Mouse (Mus musculus) forebrain, embryonic 16.5 days (tissue): ENCODE results near the gene Cox7a1. TPM values are rescaled to one million over a fixed set of nuclear protein-coding genes. Genes with fewer than 3 reads are reported as not detected.

ENCODE experiments used
- ATAC-seq: fragments of 200-750 bp; cut with Nextera tagmentation; 2 replicates; pipeline ENCODE4 v1.8.0; 2017; ENCODE audit warnings: mild to moderate bottlenecking, moderate library complexity
- H3K27ac ChIP-seq: fragments of 300-500 bp; sonication (generic); 2 replicates; pipeline ENCODE4 v1.5.1; 2014; ENCODE audit warnings: low read length, control low read depth
- H3K27me3 ChIP-seq: fragments of 300-500 bp; sonication (generic); replicated peaks from 2 replicates; pipeline ENCODE4 v1.6.1; 2014; ENCODE audit warnings: low read length; ENCODE audit not compliant: control insufficient read depth, insufficient read depth
- H3K36me3 ChIP-seq: fragments of 300-500 bp; sonication (generic); 2 replicates; pipeline ENCODE4 v1.6.1; 2014; ENCODE audit not compliant: control insufficient read depth, insufficient read depth
- H3K4me1 ChIP-seq: fragments of 300-500 bp; sonication (generic); replicated peaks from 2 replicates; pipeline ENCODE4 v1.6.1; 2014; ENCODE audit warnings: low read length; ENCODE audit not compliant: control insufficient read depth, insufficient read depth
- H3K4me2 ChIP-seq: fragments of 300-500 bp; sonication (generic); 2 replicates; pipeline ENCODE4 v1.6.1; 2014; ENCODE audit warnings: mild to moderate bottlenecking, low read length, control low read depth
- H3K4me3 ChIP-seq: fragments of 300-500 bp; sonication (generic); replicated peaks from 2 replicates; pipeline ENCODE4 v1.5.1; 2014; ENCODE audit warnings: mild to moderate bottlenecking, low read length, control low read depth
- H3K9ac ChIP-seq: fragments of 300-500 bp; sonication (generic); replicated peaks from 2 replicates; pipeline ENCODE4 v1.6.1; 2014; ENCODE audit warnings: low read depth, low read length, control low read depth
- H3K9me3 ChIP-seq: fragments of 300-500 bp; sonication (generic); 2 replicates; pipeline ENCODE4 v1.6.1; 2016; ENCODE audit warnings: low read length; ENCODE audit not compliant: control insufficient read depth
- WGBS: fragments of 180-500 bp; shearing (Covaris S2); extraction: QIAGEN DNeasy Blood & Tissue Kit; methylation state at CpG from one replicate; pipeline ENCODE4 v1.1.7; 2014; 5-methylcytosine and 5-hydroxymethylcytosine counted together
- polyA plus RNA-seq: library from polyadenylated mRNA; unstranded; fragments of >200 nt; fragmentation: Nextera tagmentation; extraction: Ambion mirVana; gene quantifications from 2 replicates; pipeline ENCODE4 v1.2.1, GENCODE M21; 2015

Cox7a1 gene
- polyA plus RNA-seq, 1 experiment from 2014 or later = 4.1 TPM

- WGBS = 18% methylated on average over 4 of the region's 4 CpGs
- ATAC-seq = no peak
- H3K9me3 ChIP-seq = no peaks in the 10 kb centered on the region
- no peaks in the 10 kb centered on the region for H3K4me1 ChIP-seq
- no peak overlapping the region for H3K27ac ChIP-seq
- H3K4me2 ChIP-seq = no peak overlapping the region
- H3K4me3 ChIP-seq = no peak overlapping the region
- H3K27me3 ChIP-seq = 0 out of 2 replicates have a peak, but pooled peaks cover 2% of the 10 kb centered on the region
- H3K9ac ChIP-seq = no peak overlapping the region
- H3K36me3 ChIP-seq = no peaks in the 10 kb centered on the region
Measured at GRCm38 (mm10) chr7:30211025-30211424, 27.1 kb downstream of the Cox7a1 start.

GRCm38 (mm10) chr7:30213881-30214280, 29.9 kb downstream of the Cox7a1 start:
- 87% methylated on average over 3 of the region's 3 CpGs for WGBS

GRCm38 (mm10) chr7:30215875-30216274, 31.9 kb downstream of the Cox7a1 start:
- no peak for ATAC-seq

More at GRCm38 (mm10) chr7:30213881-30214280, 29.9 kb downstream of the Cox7a1 start:
- no peaks in the 10 kb centered on the region; the same call in 1 of the 2 replicates for H3K4me1 ChIP-seq
- no peak overlapping the region for H3K4me3 ChIP-seq
- H3K36me3 ChIP-seq = no peaks in the 10 kb centered on the region
- H3K4me2 ChIP-seq = no peak overlapping the region
- ATAC-seq = no peak
- H3K9me3 ChIP-seq = no peaks in the 10 kb centered on the region
- no peak overlapping the region for H3K9ac ChIP-seq
- no peak overlapping the region for H3K27ac ChIP-seq
- no peaks in the 10 kb centered on the region for H3K27me3 ChIP-seq

GRCm38 (mm10) chr7:30216723-30217151, 32.8 kb downstream of the Cox7a1 start:
- H3K9ac ChIP-seq = peak overlapping the region; percentile 30; the same call in 1 of the 2 replicates
- WGBS = under 1% methylated on average over 15 of the region's 16 CpGs
- peak overlapping the region; percentile 4; the same call in 1 of the 2 replicates for H3K27ac ChIP-seq
- H3K4me1 ChIP-seq = peaks cover 8% of the 10 kb centered on the region
- H3K36me3 ChIP-seq = no peaks in the 10 kb centered on the region
- H3K27me3 ChIP-seq = no peaks in the 10 kb centered on the region
- peak; percentile 81 for ATAC-seq
- H3K4me3 ChIP-seq = peak overlapping the region; percentile 23
- H3K4me2 ChIP-seq = peak overlapping the region; percentile 42
- H3K9me3 ChIP-seq = no peaks in the 10 kb centered on the region

More at GRCm38 (mm10) chr7:30215875-30216274, 31.9 kb downstream of the Cox7a1 start:
- H3K4me2 ChIP-seq = no peak overlapping the region
- no peaks in the 10 kb centered on the region for H3K36me3 ChIP-seq
- WGBS = 75% methylated on average over 3 of the region's 3 CpGs
- H3K9me3 ChIP-seq = no peaks in the 10 kb centered on the region
- no peak overlapping the region for H3K27ac ChIP-seq
- H3K4me3 ChIP-seq = no peak overlapping the region
- H3K4me1 ChIP-seq = peaks cover 8% of the 10 kb centered on the region
- H3K27me3 ChIP-seq = no peaks in the 10 kb centered on the region
- no peak overlapping the region for H3K9ac ChIP-seq

- 0 out of 2 replicates have a peak, but pooled peaks have one; percentile 26 for ATAC-seq
Measured at GRCm38 (mm10) chr7:30217277-30217676, 33.3 kb downstream of the Cox7a1 start.

GRCm38 (mm10) chr7:30219293-30220007, 35.5 kb downstream of the Cox7a1 start:
- Histone ChIP-seq H3K4me1 (peaks cover 8% of the 10 kb centered on the region), H3K9ac (peak overlapping the region; percentile 55), H3K4me3 (peak overlapping the region; percentile 43), H3K27me3 (no peaks in the 10 kb centered on the region), H3K36me3 (peaks cover 10% of the 10 kb centered on the region), H3K9me3 (no peaks in the 10 kb centered on the region; the same call in 1 of the 2 replicates), H3K27ac (peak overlapping the region; percentile 18; the same call in 1 of the 2 replicates), H3K4me2 (peak overlapping the region; percentile 54)
- 2% methylated on average over 16 of the region's 16 CpGs for WGBS
- ATAC-seq = peak; percentile 62

More at GRCm38 (mm10) chr7:30217277-30217676, 33.3 kb downstream of the Cox7a1 start:
- Histone ChIP-seq H3K4me1 (peaks cover 8% of the 10 kb centered on the region), H3K27ac (no peak overlapping the region), H3K9ac (no peak overlapping the region), H3K27me3 (no peaks in the 10 kb centered on the region), H3K36me3 (no peaks in the 10 kb centered on the region), H3K4me2 (no peak overlapping the region), H3K9me3 (no peaks in the 10 kb centered on the region), H3K4me3 (no peak overlapping the region)
- 78% methylated on average over 2 of the region's 2 CpGs for WGBS

GRCm38 (mm10) chr7:30220008-30220356, 36.0 kb downstream of the Cox7a1 start:
- 13% methylated on average over 11 of the region's 11 CpGs for WGBS
- Histone ChIP-seq H3K9me3 (no peaks in the 10 kb centered on the region; the same call in 1 of the 2 replicates), H3K27me3 (no peaks in the 10 kb centered on the region), H3K36me3 (peaks cover 11% of the 10 kb centered on the region), H3K4me2 (peak overlapping the region; percentile 54), H3K27ac (no peak overlapping the region), H3K4me3 (peak overlapping the region; percentile 43), H3K4me1 (peaks cover 8% of the 10 kb centered on the region), H3K9ac (peak overlapping the region; percentile 12)
- ATAC-seq = no peak

GRCm38 (mm10) chr7:30221433-30221832, 37.5 kb downstream of the Cox7a1 start:
- Histone ChIP-seq H3K4me3 (no peak overlapping the region), H3K4me1 (peaks cover 8% of the 10 kb centered on the region), H3K4me2 (no peak overlapping the region), H3K27me3 (no peaks in the 10 kb centered on the region), H3K9me3 (no peaks in the 10 kb centered on the region; the same call in 1 of the 2 replicates), H3K36me3 (peaks cover 19% of the 10 kb centered on the region), H3K9ac (no peak overlapping the region), H3K27ac (no peak overlapping the region)
- 77% methylated on average over 3 of the region's 3 CpGs for WGBS
- no peak for ATAC-seq

- Histone ChIP-seq H3K27ac (no peak overlapping the region), H3K4me3 (no peak overlapping the region), H3K4me2 (no peak overlapping the region), H3K9ac (no peak overlapping the region), H3K9me3 (no peaks in the 10 kb centered on the region; the same call in 1 of the 2 replicates), H3K36me3 (peaks cover 24% of the 10 kb centered on the region), H3K4me1 (peaks cover 8% of the 10 kb centered on the region), H3K27me3 (no peaks in the 10 kb centered on the region)
- 95% methylated on average over 5 of the region's 5 CpGs for WGBS
- ATAC-seq = no peak
Measured at GRCm38 (mm10) chr7:30222205-30222604, 38.3 kb downstream of the Cox7a1 start.
